ENCODE assay signal across 8 mouse cellular contexts in genomic region chr10:21883587-21883986, GRCm38 (mm10). TPM values are rescaled to one million over a fixed set of nuclear protein-coding genes. Genes with fewer than 3 reads are reported as not detected.
DNase-seq lines count a peak whose midpoint lies in the region; ATAC-seq lines count a peak whose summit lies in the region.

No protein-coding gene starts in this region.

- peak overlapping the region; percentile 70 for H3K4me2 ChIP-seq in hindbrain, embryonic 14.5 days (replicated peaks)
- H3K4me2 ChIP-seq in midbrain, embryonic 12.5 days (replicated peaks), result peak overlapping the region; percentile 65

- H3K36me3 ChIP-seq in hindbrain, embryonic 14.5 days (replicated peaks; ENCODE audit: control insufficient read depth, insufficient read depth), result no peaks in the 10 kb centered on the region
- H3K36me3 ChIP-seq in midbrain, embryonic 12.5 days, result no peaks in the 10 kb centered on the region

- DNase-seq in lung, postnatal 10 days, result peak; percentile 29
- no peak for DNase-seq in lung, postnatal 25 days (ENCODE audit: low spot score)
- peak; percentile 72 for DNase-seq in embryo, embryonic 9.5 days (ENCODE audit: extremely low spot score)
- DNase-seq in hindbrain, embryonic 14.5 days (ENCODE audit: low spot score), result peak; percentile 38
- no peak for DNase-seq in thymus, postnatal 0 days (ENCODE audit: low spot score)
- DNase-seq in gastrocnemius, postnatal 25 days, result no peak

- ATAC-seq in hindbrain, embryonic 14.5 days (ENCODE audit: low FRiP score), result peak; percentile 53
- ATAC-seq in midbrain, embryonic 12.5 days (ENCODE audit: low FRiP score, low read depth), result peak; percentile 53
- no peak for ATAC-seq in megakaryocyte, adult 5-6 weeks (ENCODE audit: poor library complexity, severe bottlenecking)

- H3K4me3 ChIP-seq in hindbrain, embryonic 14.5 days (replicated peaks; ENCODE audit: low read length), result peak overlapping the region; percentile 54
- H3K4me3 ChIP-seq in midbrain, embryonic 12.5 days, result peak overlapping the region; percentile 48

- no peaks in the 10 kb centered on the region for H3K9me3 ChIP-seq in hindbrain, embryonic 14.5 days (ENCODE audit: control insufficient read depth, low read length)
- H3K9me3 ChIP-seq in midbrain, embryonic 12.5 days, result no peaks in the 10 kb centered on the region

- peak overlapping the region; percentile 96 for H3K27ac ChIP-seq in hindbrain, embryonic 14.5 days
- peak overlapping the region; percentile 46 for H3K27ac ChIP-seq in midbrain, embryonic 12.5 days (replicated peaks)

- H3K9ac ChIP-seq in hindbrain, embryonic 14.5 days, result peak overlapping the region; percentile 78
- H3K9ac ChIP-seq in midbrain, embryonic 12.5 days (replicated peaks), result peak overlapping the region; percentile 62; the same call in 1 of the 2 replicates

- under 1% methylated on average over 12 of the region's 12 CpGs for WGBS in hindbrain, embryonic 14.5 days
- WGBS in midbrain, embryonic 12.5 days, result under 1% methylated on average over 12 of the region's 12 CpGs

- H3K4me1 ChIP-seq in hindbrain, embryonic 14.5 days (replicated peaks; ENCODE audit: control insufficient read depth, insufficient read depth, low read length), result peaks cover 31% of the 10 kb centered on the region; the same call in 1 of the 2 replicates
- peaks cover 18% of the 10 kb centered on the region for H3K4me1 ChIP-seq in midbrain, embryonic 12.5 days

- no peaks in the 10 kb centered on the region for H3K27me3 ChIP-seq in hindbrain, embryonic 14.5 days (ENCODE audit: control insufficient read depth, insufficient read depth, low read length)
- peaks cover 12% of the 10 kb centered on the region; the same call in 1 of the 2 replicates for H3K27me3 ChIP-seq in midbrain, embryonic 12.5 days

RNA-seq across cellular contexts. Expression of gene Sgk1, which starts 1.6 kb away (rescaled TPM):
- 41.4 and 44.3 TPM in 2 replicates for polyA plus RNA-seq in hindbrain, embryonic 14.5 days (2014; fragmentation: Nextera tagmentation; extraction: Ambion mirVana)
- 25.4 and 28.2 TPM in 2 replicates for polyA plus RNA-seq in midbrain, embryonic 12.5 days (2016; fragmentation: Nextera tagmentation; extraction: Ambion mirVana)
- 27.2 and 31.3 TPM in 2 replicates for total RNA-seq in megakaryocyte, adult 5-6 weeks (2015)
- total RNA-seq in megakaryocyte, adult 5-6 weeks (2017), result 43.9 and 48.3 TPM in 2 replicates
- polyA plus RNA-seq in thymus, postnatal 0 days (2015; fragmentation: Nextera tagmentation; extraction: Ambion mirVana), result 24.0 and 26.0 TPM in 2 replicates
- total RNA-seq in gastrocnemius, postnatal 25 days (2021), result 100 to 1,000 TPM; 158 to 195 TPM

Comparison
In these comparisons a context has a peak if more than half of its experiments do, and no peak if none do; other contexts are left out.
1. DNase-seq: peak in lung, postnatal 10 days (single experiment), embryo, embryonic 9.5 days (single experiment) and hindbrain, embryonic 14.5 days (single experiment); none in lung, postnatal 25 days (single experiment), thymus, postnatal 0 days (single experiment) and gastrocnemius, postnatal 25 days (single experiment).